Mouse (Mus musculus) brain, embryonic 18.5 days (tissue): ENCODE data around the gene Golim4.
"Not testable (repeated sequence)": the region's sequence is repeated elsewhere in the genome, so short reads cannot be mapped to it uniquely, and the experiment has no call there.

Source experiments
- DNase-seq: peaks from one replicate; pipeline ENCODE4 v3.0.0-alpha.2; 2012; ENCODE audit warnings: low read depth, low spot score

Golim4 gene

GRCm38 (mm10) chr3:75956551-75957302, at the start of gene Golim4:
Gene Golim4, minus strand, starts transcription at chr3:75956949.
- DNase-seq = peak; percentile 85

DNA sequence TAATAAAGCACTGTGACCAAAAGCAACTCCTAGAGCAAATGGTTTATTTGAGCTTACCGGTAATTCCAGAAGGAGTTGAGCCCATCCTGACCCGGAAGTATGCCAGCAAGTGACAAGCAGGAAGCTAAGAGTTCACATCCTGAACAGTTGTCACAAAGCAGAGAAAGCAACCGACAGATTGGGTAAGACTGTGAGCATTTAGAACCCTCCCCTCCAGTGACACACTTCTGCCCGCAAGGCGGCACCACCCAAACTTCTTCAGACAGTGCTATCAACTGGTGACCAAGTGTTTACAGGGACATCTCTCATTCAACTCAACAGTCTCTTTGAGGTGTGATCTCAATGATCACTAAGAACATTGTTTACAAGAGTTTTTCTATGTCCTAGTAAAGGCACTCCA, 48.9 kb upstream of the Golim4 start:
- DNase-seq = no peak

DNA sequence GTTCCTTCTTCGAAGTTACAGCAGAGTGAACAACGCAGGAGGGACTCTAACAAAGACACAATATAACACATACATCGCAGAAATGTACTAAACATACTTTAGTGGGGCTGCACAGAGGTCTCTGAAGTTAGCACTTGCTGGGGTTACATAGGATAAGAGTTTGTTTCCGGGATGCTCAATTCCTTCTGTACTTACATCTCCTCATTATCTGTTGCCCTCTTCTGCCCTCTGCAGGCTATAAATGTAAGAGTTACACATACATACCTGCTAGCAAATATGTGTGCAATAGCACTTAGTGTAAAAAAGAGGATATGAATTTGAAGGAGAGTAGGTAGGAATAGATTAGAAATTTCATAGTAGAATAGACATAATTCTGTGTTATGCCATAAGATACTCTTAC, 44.4 kb upstream of the Golim4 start:
- peak; percentile 22 for DNase-seq

- no peak for DNase-seq
These were observed 43.7 kb upstream of the Golim4 start for GRCm38 (mm10) chr3:76000481-76000880.

GRCm38 (mm10) chr3:75981031-75981750, 24.4 kb upstream of the Golim4 start:
- DNase-seq = not testable (repeated sequence)

DNA sequence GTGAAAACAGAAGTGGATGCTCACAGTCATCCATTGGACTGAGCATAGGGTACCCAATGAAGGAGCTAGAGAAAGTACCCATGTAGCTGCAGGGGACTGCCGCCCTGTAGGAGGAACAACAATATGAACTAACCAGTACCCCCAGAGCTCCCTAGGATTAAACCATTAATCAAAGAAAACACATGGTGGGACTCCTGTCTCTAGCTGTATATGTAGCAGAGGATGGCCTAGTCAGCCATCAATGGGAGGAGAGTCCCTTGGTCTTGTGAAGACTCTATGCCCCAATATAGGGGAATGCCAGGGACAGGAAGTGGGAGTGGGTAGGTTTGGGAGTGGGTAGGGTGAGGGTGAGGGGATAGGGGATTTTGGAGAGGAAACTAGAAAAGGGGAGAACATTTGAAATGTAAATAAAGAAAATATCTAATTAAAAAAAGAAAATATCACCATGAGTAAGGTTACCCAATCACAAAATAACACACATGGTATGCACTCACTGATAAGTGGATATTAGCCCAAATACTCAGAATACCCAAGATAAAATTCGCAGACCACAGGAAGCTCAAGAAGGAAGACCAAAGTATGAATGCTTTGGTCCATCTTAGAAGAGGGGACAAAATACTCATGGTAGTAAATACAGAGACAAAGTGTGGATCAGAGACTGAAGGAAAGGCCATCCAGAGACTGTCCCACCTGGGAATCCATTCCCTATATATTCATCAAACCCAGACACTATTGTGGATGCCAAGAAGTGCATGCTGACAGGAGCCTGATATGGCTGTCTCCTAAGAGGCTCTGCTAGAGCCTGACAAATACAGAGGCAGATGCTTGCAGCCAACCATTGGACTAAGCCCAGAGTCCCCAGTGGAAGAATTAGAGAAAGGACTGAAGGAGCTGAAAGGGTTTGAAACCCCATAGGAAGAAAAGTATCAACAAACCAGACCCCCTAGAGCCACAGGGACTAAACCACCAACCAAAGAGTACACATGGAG, 6.3 kb upstream of the Golim4 start:
- DNase-seq = not testable (repeated sequence)

GRCm38 (mm10) chr3:75955661-75956491, 873 bp downstream of the Golim4 start:
- no peak for DNase-seq

GRCm38 (mm10) chr3:75954185-75954584, 2.6 kb downstream of the Golim4 start:
- no peak for DNase-seq

DNA sequence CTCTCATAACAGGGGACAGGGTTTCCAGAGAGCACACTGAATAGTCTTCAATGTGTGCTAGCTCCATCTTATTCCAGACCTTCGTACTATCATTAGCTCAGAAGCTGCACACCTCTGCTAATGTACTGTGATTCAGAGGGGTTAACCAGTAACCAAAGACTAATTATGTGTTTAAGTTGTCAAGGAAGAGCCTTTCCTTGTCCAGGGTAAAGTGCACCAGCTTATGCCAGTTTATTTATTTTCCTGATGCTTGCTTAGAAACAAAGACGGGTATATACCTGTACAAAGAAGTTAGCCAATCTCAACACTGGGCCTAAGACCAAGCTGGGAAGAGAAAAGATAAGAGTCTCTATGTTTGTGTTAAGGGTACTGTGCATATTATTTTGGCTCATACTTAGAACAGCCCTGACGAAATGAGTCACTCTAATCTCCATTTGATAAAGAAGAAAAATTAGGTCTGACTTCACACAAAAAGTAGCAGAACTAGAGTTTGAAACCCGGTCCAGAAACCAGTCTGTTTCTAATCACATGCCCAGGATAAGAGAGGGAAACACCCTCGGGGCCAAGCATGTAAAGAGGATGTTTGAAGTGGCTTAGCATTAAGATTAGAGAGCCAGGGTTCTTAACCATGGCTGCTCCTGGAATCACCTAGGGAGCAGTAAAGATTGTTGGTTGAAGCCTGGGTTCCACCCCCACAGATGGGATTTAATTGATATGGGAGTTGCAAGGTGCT, 4.3 kb downstream of the Golim4 start:
- no peak for DNase-seq

DNA sequence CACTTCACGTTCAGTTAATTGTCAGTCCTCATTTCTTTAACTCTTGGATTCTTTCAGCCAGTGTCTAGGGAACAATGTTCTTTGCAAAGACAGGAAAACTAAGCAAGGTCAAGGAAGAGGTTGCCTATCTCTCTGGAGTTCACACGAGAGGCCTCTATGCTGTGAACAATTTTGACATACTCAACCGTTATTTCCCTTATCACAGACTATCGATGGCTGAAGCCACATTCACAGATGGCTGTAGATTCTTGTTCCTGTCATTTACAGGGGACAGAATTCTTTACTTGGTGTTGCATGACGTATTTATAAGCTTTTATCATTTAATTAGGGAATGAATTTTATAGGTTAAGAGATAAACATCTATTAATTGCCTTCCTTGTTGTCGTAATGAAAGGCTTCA, 5.9 kb downstream of the Golim4 start:
- no peak for DNase-seq

GRCm38 (mm10) chr3:75949358-75949757, 7.4 kb downstream of the Golim4 start:
- DNase-seq = no peak

GRCm38 (mm10) chr3:75948541-75949095, 8.1 kb downstream of the Golim4 start:
- DNase-seq = no peak

DNA sequence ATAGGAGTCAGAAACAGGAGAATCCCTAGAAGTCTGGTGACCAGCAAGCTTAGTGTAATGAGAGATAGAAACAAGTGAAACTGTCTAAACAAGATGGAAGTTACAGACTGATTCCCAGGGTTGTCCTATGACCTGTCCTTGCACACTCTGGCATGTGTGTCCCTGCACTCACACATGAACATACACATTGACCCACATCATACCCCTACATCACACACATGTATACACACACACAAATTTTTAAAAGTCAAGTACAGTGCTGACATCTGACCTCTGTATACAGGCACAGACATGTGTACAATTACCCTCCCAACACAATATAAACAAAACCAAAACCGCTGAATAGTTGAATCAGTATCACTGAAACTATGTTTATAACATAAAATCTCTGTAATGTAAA, 8.7 kb downstream of the Golim4 start:
- no peak for DNase-seq

- no peak for DNase-seq
These were observed 14.3 kb downstream of the Golim4 start for GRCm38 (mm10) chr3:75942303-75943060.

DNA sequence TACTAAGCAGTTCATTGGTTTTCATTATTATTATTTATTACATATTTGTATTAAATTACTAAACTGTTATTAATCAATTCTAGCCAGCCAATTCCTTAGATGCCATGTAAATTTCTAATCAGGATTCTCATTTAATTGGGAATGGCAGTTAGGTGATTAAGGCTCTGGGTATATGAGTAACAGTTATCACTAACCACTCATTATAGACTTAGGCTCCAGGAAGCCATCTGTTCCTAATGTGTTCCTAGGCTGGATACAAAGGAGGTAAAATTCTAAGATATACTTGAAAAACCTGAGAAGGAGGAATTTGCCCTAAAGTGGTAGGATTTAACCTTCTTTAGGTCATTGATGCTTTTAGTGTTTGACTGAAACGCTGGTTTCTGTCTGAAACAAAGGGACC, 14.9 kb downstream of the Golim4 start:
- DNase-seq = no peak

- no peak for DNase-seq
These were observed 20.6 kb downstream of the Golim4 start for GRCm38 (mm10) chr3:75936152-75936551.

DNA sequence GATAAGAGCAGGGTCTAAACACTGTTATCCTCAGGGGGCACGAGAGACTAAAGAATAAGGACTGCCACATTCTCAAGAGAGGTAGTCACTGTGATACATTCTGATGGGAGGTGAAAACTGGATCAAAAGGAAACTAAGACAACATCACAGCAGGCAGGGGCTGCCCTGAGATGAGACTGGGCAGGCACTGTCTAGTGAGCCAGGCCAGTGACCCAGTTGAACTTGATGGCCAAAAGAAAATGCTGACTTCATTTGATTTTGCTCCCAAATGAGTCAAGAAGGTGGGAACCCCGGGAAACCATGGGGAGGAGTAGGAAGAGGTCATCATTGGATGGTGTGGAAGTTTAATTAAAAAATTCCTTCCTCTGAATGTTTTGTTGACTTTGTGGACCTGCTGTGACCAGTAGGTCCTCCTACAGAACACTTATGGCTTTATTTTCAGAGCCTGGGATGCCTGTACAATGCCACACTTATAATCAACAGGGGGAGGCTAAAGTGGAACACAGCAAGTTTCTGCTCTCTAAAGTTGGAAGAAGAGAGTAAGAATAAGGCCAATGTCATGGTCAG, 26.0 kb downstream of the Golim4 start:
- DNase-seq = no peak

- DNase-seq = no peak
These were observed 26.7 kb downstream of the Golim4 start for GRCm38 (mm10) chr3:75929926-75930548.
